Mouse (Mus musculus) layer of hippocampus, postnatal 36 days (tissue): ENCODE results near the gene Tnxb. TPM values are rescaled to one million over a fixed set of nuclear protein-coding genes. Genes with fewer than 3 reads are reported as not detected.

ENCODE experiments used
- DNase-seq, 2 experiments: peaks; one replicate each; pipeline ENCODE4 v3.0.0; 2022
- total RNA-seq, 2 experiments: library from RNA; stranded (reverse); gene quantifications; 2 replicates each; pipeline ENCODE4 v1.2.3; 2021

The Tnxb gene
- total RNA-seq, 2 experiments from 2014 or later = 9.9 to 10.7 TPM

- DNase-seq = no peak
These were observed 26.4 kb upstream of the Tnxb start for GRCm38 (mm10) chr17:34643944-34644343.

DNA sequence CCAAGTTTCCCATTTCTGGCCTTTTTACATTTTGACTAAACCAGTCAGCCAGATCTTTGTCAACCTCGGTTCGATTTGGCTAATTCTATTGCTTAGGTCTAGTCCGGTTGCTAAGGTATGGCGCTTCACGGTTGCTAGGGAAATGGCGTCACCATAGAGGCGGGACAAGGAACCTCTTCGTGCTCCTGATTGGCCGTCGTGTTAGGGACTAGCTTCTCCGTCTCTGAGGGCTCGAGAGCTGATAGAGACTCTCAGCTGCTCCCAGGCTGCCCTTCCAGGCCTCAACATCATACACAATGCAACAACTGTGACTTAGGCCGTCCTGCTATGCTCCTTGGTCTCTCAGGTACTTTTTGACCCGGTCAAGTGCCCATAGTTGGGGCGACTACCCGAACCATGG, 25.7 kb upstream of the Tnxb start, which contains the start of gene Fkbpl:
Fkbpl (plus strand) TSS at position 157 of the 400 bp plus-strand sequence.
- peak; percentile 96 for DNase-seq

DNA sequence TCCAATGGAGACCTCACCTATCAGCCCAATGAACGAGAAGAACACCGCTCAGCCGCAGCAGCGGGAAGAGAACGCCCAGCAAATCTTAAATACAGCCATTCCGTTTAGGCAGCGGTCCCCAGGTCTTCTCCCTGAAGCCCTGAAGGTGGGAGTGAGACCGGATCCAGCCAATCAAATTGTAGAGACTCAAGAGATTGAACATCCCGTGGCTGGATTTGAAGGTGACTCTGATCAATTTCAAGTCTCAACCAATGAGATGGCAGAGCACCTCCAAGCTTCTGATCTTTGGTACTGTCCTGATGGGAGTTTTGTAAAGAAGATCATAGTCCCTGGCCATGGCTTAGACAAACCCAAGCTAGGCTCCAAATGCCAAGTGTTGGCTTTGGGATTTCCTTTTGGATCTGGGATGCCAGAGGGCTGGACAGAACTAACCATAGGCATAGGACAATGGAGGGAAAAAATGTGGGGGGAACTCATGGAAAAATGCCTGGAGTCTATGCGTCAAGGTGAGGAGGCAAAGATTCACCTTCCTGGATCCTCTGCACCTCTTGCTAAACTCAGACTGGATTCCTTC, 25.0 kb upstream of the Tnxb start:
- no peak for DNase-seq

GRCm38 (mm10) chr17:34645831-34646511, 24.4 kb upstream of the Tnxb start:
- no peak for DNase-seq

GRCm38 (mm10) chr17:34646906-34647787, 23.2 kb upstream of the Tnxb start, which contains the start of gene Atf6b:
Atf6b (plus strand) TSS chr17:34647146.
- peak; percentile 94 to 96 for DNase-seq

DNA sequence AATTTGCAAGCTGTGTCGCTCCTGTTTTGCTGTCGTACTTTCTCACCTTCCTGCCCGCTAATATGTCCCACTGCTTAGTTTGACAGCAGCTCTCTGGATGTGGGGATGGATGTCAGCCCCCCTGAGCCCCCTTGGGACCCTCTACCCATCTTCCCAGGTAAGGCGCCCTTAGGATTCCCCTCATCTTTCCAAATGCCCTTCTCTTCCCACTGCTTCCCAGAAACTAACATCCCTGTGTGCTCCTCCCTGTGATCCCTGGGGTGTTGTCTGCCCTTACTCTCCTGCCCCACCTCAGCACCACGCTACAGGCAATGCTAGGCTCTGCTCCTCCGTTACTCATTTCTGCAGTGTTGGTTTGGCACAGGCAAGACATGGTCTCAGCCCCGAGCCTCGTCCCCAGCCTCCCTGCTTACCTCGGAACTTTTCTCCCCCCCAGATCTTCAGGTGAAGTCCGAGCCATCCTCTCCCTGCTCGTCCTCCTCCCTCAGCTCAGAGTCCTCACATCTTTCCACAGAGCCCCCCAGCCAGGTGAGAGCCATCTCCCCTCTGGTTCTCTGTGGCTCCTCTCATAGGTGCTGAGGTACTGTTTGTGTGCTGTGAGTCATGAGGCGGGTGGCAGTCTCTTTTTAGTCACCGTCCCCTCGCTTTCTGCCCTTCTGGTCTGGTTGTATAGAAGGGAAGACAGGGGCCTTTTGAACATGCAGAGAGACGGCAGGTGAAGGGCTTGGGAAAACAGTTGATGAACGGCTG, 22.0 kb upstream of the Tnxb start:
- DNase-seq = no peak

DNA sequence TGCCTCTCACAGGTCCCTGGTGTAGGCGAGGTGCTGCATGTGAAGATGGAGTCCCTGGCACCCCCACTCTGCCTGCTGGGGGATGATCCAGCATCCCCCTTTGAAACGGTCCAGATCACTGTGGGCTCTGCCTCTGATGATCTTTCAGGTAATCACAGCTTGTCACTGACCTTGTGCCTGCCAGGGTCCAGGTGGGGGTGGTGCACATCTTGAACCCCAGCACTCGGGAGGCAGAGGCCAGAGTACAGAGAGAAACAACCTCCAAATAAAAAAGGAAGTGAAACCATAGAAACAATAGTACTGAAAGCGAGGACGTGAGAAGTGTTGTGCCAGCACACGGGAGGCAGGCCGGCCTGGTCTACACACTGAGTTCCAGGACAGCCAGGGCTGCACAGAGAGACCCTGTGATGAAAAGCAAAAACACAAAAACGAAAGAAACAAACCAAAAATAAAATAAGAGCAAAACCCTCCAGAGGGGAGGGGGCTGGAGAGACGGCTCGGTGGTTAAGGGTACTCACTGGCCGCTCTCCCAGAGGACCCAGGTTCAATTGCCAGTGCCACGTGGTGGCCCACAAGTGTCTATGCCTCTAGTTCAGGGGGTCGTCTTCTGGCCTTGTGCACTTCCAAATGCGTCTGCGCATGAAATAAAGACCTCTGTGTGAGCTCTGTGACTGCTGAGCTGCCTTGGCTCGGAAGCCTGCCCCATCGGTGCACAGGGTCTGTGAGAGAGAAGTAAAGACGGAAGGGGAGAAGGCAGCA, 21.1 kb upstream of the Tnxb start:
- no peak for DNase-seq

DNA sequence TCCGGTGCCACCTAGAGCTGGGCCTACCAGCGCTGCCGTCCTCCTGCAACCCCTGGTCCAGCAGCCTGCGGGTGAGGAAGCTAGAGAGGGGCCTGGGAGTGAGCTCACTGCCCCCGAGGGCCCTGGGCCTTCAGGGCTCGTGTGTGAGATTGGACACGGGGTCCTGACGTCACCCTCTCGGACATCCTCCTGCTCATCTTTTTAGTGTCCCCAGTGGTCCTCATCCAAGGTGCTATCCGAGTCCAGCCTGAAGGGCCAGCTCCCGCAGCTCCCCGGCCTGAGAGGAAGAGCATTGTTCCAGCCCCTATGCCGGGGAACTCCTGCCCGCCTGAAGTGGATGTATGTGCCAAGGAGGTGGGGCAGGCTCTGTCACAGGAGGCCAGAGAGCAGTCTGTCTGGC, 19.6 kb upstream of the Tnxb start:
- no peak for DNase-seq

DNA sequence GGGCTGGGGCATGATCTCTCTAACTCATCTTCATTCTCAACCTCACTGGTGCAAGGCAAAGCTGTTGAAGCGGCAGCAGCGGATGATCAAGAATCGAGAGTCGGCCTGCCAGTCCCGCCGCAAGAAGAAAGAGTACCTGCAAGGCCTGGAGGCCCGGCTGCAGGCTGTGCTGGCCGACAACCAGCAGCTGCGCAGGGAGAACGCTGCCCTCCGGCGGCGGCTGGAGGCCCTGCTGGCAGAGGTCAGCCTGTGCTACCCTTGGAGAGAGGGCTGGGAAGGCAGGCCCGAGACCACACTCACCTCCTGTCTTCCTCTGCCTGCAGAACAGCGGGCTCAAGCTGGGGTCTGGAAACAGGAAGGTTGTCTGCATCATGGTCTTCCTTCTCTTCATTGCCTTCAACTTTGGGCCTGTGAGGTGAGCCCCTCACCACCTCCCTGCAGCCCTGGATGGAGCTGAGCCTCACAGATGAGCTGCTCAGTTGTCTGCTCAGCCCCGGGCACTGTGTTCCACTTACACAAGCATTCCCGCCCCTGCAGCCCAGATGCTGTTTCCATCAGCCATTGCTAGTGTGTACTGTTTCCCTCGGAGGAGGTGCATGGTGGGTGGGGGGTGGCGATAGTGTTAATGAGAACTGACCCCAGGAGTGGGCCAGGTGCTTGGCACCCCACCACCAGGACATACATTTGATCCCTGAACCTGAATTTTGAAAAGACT, 18.7 kb upstream of the Tnxb start:
- peak in 1 of 2 experiments; percentile 69 for DNase-seq

DNA sequence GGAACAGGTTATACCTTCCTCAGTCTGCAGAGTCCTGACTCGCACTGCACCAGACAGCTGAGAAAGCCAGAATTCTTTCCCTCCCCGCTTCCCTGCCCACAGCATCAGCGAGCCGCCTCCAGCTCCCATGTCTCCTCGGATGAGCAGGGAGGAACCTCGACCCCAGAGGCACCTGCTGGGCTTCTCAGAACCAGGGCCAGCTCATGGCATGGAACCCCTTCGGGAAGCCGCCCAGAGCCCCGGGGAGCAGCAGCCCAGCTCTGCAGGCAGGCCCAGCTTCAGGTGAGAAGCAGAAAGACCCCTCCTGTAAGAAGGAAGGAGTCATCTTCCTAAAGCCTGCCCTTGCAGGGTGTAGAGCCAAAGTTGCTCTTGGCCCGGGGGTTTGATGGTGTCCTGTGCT, 17.8 kb upstream of the Tnxb start:
- DNase-seq = no peak

DNA sequence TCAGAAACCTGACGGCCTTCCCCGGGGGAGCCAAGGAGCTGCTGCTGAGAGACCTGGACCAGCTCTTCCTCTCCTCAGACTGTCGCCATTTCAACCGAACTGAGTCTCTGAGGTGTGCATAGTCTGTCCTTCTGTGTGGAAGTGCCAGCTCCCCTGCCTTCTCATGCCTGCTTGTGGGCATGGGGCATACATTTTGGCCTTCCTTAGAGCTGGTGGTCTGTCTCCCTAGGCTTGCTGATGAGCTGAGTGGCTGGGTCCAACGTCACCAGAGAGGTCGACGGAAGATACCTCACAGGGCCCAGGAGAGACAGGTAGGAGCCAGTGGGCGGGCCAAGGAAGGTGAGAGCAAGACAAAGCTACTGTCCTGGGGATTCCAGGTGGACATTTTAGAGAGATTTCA, 17.4 kb upstream of the Tnxb start:
- DNase-seq = no peak

- peak in 1 of 2 experiments; percentile 66 for DNase-seq
These were observed 16.5 kb upstream of the Tnxb start for GRCm38 (mm10) chr17:34653746-34654285.

DNA sequence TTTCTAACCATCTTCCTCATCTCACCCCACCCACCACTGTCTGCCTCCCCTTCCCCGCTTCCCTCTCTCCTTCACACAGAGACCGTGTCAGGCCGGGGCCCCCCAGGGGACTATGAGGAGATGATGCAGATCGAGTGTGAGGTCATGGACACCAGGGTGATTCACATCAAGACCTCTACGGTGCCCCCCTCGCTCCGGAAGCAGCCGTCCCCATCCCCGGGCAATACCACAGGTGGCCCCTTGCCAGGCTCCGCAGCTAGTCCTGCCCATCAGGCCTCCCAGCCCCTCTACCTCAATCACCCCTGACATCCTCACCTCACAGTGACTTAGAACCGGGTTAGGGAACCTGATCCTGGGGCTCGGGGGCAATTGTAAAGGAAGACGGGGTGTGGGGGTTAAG, 15.9 kb upstream of the Tnxb start:
- no peak for DNase-seq

- DNase-seq = peak in 1 of 2 experiments; percentile 19
These were observed 15.2 kb upstream of the Tnxb start for GRCm38 (mm10) chr17:34655160-34655559.

GRCm38 (mm10) chr17:34655581-34655991, 14.7 kb upstream of the Tnxb start:
- peak in 1 of 2 experiments; percentile 66 for DNase-seq

- no peak for DNase-seq
These were observed 13.7 kb upstream of the Tnxb start for GRCm38 (mm10) chr17:34656666-34657065.

- no peak for DNase-seq
These were observed 13.1 kb upstream of the Tnxb start for GRCm38 (mm10) chr17:34657271-34657670.

GRCm38 (mm10) chr17:34658145-34658544, 12.2 kb upstream of the Tnxb start:
- DNase-seq = no peak

DNA sequence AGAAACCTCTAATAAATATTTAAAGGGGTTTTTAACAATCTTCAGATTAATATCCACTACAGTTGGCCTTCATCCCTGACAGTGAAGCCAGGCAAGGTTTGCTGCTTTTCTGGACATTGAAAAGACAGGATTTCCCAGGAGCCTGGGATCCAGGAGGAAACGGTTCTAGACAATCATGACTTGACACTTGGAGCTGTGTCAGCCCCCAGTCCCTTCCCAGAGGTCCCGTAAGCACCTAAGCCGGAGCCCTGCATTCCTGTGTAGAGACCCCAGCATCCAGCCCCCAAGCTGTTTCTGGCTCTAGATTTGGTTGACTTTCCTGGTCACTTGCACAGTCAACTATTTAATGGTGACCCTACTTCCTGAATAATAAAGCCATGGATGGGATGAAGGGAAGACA, 11.7 kb upstream of the Tnxb start:
- DNase-seq = no peak

- DNase-seq = no peak
These were observed 11.0 kb upstream of the Tnxb start for GRCm38 (mm10) chr17:34659181-34659896.
